Mouse (Mus musculus) cerebellum, adult 9-10 months (tissue): ENCODE data around the gene Alox15.
"Not testable (repeated sequence)": the region's sequence is repeated elsewhere in the genome, so short reads cannot be mapped to it uniquely, and the experiment has no call there.

ENCODE experiments used
- DNase-seq: peaks from one replicate; pipeline ENCODE4 v3.0.0; 2022

Alox15 gene

GRCm38 (mm10) chr11:70351868-70352267, at the start of gene Alox15:
Alox15 (minus strand) TSS chr11:70352031.
- no peak for DNase-seq

GRCm38 (mm10) chr11:70389421-70389820, 37.6 kb upstream of the Alox15 start:
- DNase-seq, result no peak

DNA sequence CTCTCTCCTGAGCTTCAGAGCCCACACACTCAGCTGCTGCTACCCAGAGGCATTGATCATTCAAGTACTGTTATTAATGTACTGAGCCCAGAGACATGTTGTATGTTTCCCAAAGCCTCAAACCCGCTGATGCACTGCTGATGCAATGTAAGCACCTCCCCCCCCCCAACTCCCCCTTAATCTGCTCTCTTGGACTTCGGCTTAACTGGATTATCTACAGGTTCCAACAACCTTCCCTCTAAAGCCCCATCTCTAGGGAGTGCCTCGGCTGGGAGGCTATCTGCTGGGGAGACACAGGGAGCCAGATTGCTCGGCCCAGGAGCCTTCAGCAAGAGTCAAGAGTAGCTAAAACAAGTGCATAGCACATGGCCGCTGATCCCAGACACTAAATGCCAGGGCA, 35.6 kb upstream of the Alox15 start:
- DNase-seq, result no peak

DNA sequence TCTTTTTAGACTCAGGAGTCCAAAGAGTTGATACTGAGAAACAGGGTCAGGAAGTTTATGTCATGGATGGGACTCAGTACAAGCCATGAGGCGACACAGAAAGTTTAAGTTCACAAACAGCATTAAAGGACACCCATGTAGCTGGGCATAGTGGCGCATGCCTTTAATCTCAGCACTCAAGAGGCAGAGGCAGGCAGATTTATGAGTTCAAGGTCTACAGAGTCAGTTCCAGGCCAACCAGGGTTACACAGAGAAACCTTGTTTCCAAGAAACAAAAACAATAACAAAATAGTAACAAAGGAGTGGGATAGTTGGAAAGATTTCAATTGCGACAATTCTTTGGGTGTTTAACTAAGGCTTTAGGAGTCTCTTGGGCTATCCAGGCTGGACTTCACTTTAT, 32.3 kb upstream of the Alox15 start:
- no peak for DNase-seq

- no peak for DNase-seq
Observed at GRCm38 (mm10) chr11:70381330-70381729, 29.5 kb upstream of the Alox15 start.

DNA sequence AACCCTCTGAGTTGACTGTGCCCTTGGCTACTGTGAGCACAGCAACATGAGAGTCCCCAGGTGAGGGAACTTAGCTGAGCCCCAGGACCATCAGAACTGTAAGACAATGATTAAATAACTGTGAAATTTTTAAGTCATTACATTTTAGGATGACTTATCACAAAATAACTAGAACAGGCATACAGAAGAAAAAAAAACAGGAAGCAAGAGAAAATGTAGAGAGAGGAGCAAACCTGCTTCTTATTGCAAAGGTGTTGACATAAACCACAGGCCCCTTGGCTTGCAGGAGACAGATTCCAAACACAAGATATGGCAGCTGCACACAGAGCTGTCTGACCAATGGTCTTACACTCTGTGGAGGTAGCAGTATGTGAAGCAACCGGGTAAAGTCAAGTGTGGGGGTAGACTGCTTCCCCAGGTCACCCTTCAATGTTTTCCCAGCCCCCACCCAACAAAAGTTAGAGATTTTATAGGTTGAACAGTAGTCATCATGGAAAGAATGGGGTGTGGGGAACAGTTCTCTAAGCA, 28.7 kb upstream of the Alox15 start:
- DNase-seq, result no peak

GRCm38 (mm10) chr11:70376054-70376453, 24.2 kb upstream of the Alox15 start:
- no peak for DNase-seq

- no peak for DNase-seq
Observed at GRCm38 (mm10) chr11:70374302-70374701, 22.5 kb upstream of the Alox15 start.

GRCm38 (mm10) chr11:70372849-70373557, 21.2 kb upstream of the Alox15 start:
- DNase-seq, result no peak

- DNase-seq, result no peak
Observed at GRCm38 (mm10) chr11:70372396-70372795, 20.6 kb upstream of the Alox15 start.

GRCm38 (mm10) chr11:70368626-70369025, 16.8 kb upstream of the Alox15 start:
- not testable (repeated sequence) for DNase-seq

GRCm38 (mm10) chr11:70367701-70368100, 15.9 kb upstream of the Alox15 start:
- not testable (repeated sequence) for DNase-seq

- DNase-seq, result no peak
Observed at GRCm38 (mm10) chr11:70348630-70349029, 3.2 kb downstream of the Alox15 start.

- DNase-seq, result no peak
Observed at GRCm38 (mm10) chr11:70347861-70348260, 4.0 kb downstream of the Alox15 start.

- no peak for DNase-seq
Observed at GRCm38 (mm10) chr11:70345546-70345945, 6.3 kb downstream of the Alox15 start.

- no peak for DNase-seq
Observed at GRCm38 (mm10) chr11:70345061-70345460, 6.8 kb downstream of the Alox15 start.

DNA sequence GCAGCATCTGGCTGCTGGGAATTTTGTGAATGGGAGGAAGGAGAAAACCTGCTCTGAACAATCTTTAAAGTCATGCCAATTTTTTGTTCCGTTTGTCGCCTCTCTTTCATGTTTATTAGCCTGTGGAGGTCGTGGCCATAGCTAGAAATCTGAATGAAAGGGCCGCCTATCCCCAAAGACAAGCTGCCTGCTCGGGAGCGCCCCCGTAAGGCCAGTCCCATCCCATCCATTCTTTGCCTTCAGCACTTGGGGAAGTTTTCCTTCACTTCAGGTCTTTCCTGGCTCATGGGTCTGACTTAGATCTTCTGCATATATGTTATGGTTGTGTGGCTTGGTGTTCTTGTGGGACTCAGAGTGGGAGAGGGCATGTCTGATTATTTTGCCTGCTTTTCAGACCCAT, 12.3 kb downstream of the Alox15 start:
- no peak for DNase-seq

GRCm38 (mm10) chr11:70334477-70334876, 17.4 kb downstream of the Alox15 start:
- DNase-seq, result peak; percentile 4

GRCm38 (mm10) chr11:70324726-70325125, 27.1 kb downstream of the Alox15 start:
- no peak for DNase-seq

GRCm38 (mm10) chr11:70322528-70322927, 29.3 kb downstream of the Alox15 start, which contains the start of gene Alox12e:
Alox12e (minus strand) TSS chr11:70322628.
- no peak for DNase-seq

- no peak for DNase-seq
Observed at GRCm38 (mm10) chr11:70321664-70322063, 30.2 kb downstream of the Alox15 start.

DNA sequence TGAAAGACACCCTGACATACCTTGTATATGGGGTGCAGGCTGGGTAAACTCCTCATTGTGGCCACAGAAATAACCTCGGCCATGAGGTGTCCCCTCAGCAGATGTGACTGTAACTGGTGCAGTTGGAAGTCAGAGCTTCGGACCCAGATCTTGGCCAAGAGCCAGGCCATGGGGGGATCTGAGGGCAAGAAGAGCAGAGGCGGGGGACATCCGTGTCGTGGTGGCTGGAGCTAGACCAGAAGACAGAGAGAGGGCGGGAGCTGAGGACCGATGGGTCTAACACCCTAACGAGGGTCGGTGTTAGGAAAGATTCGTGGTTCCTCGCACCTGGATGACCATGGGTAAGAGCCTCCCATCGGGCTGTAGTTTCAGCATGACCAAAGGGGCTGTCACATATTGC, 32.2 kb downstream of the Alox15 start:
- DNase-seq, result no peak

DNA sequence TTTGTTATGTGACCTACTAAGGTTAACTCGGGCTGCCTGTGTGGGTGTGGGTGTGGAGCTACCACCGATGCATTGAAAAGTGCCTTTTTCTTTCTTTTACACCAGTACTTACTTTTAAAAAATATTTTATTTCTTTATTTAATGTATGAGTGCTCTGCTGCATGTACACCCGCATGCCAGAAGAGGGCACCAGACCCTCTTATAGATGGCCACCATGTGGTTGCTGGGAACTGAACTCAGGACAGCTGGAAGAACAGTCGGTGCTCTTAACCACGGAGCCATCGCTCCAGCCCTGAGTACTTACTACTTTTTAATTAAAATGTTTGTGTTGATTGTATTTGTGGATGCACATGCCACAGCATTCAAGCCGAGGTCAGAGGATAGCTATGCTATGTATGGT, 38.0 kb downstream of the Alox15 start:
- no peak for DNase-seq

DNA sequence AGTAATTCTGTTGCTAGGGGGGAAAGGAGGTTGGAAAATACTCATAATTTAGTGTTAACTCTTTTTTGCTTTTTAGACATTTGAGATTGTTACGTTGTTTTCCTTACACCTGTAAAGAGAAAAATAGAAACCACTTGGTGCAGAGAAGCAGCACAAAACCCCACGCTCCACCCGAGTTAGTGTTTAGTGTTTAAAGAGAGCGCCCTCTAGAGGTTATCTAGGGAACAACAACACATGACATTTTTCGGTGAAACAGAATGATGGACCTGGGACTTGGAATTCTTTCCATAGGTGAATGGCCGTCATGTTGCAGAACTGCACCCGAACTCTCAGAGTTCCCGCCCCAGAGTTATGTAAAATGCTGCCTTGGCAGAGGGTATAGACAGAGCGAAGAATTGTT, 42.5 kb downstream of the Alox15 start:
- DNase-seq, result peak; percentile 78

DNA sequence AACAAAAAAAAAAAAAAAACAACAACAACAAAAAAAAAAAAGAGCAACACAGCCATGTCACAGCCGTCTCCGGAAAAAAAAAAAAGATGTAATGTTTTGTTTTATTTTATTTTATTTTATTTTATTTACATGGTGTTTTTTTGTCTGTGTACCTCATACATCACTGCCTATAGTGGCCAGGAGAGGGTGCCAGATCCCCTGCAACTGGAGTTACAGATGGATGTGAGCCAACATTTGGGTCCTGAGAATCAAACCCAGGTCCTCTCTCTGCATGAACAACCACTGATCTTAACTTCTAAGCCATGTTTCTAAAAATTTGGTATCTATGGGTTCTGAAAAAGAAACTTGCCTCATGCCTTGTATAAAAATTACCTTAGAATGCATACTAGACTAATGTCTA, 43.5 kb downstream of the Alox15 start:
- DNase-seq, result no peak
